Mouse (Mus musculus) limb, embryonic 13.5 days (tissue): ENCODE data around the gene Gm11549. TPM values are rescaled to one million over a fixed set of nuclear protein-coding genes. Genes with fewer than 3 reads are reported as not detected.

ENCODE experiments used
- ATAC-seq: fragments of 200-750 bp; cut with Nextera tagmentation; 2 replicates; pipeline ENCODE4 v1.8.0; 2017; ENCODE audit warnings: low read depth, moderate number of reproducible peaks, moderate TSS enrichment; ENCODE audit not compliant: low FRiP score
- H3K27ac ChIP-seq: fragments of 300-500 bp; sonication (generic); 2 replicates; pipeline ENCODE4 v1.5.1; 2015; ENCODE audit warnings: inconsistent platforms, mild to moderate bottlenecking, moderate library complexity
- H3K27me3 ChIP-seq: fragments of 300-500 bp; sonication (generic); 2 replicates; pipeline ENCODE4 v1.6.1; 2015; ENCODE audit warnings: mild to moderate bottlenecking, inconsistent platforms
- H3K36me3 ChIP-seq: fragments of 300-500 bp; sonication (generic); 2 replicates; pipeline ENCODE4 v1.6.1; 2015; ENCODE audit warnings: inconsistent platforms, mild to moderate bottlenecking, moderate library complexity
- H3K4me1 ChIP-seq: fragments of 300-500 bp; sonication (generic); 2 replicates; pipeline ENCODE4 v1.6.1; 2015; ENCODE audit warnings: inconsistent platforms
- H3K4me2 ChIP-seq: fragments of 300-500 bp; sonication (generic); replicated peaks from 2 replicates; pipeline ENCODE4 v1.6.1; 2015; ENCODE audit warnings: inconsistent platforms, mild to moderate bottlenecking, moderate library complexity
- H3K4me3 ChIP-seq: fragments of 300-500 bp; sonication (generic); 2 replicates; pipeline ENCODE4 v1.5.1; 2015; ENCODE audit warnings: moderate library complexity, mild to moderate bottlenecking, inconsistent platforms
- H3K9ac ChIP-seq: fragments of 300-500 bp; sonication (generic); 2 replicates; pipeline ENCODE4 v1.6.1; 2015; ENCODE audit warnings: mild to moderate bottlenecking, inconsistent platforms
- H3K9me3 ChIP-seq: fragments of 300-500 bp; sonication (generic); 2 replicates; pipeline ENCODE4 v1.6.1; 2016; ENCODE audit warnings: inconsistent platforms
- WGBS: fragments of 180-500 bp; shearing (Covaris S2); methylation state at CpG from one replicate; pipeline ENCODE4 v1.1.7; 2015; 5-methylcytosine and 5-hydroxymethylcytosine counted together
- polyA plus RNA-seq: library from polyadenylated mRNA; unstranded; fragments of >200 nt; fragmentation: Nextera tagmentation; extraction: Ambion mirVana; gene quantifications from 2 replicates; pipeline ENCODE4 v1.2.1, GENCODE M21; 2015

The Gm11549 gene
- polyA plus RNA-seq, 1 experiment from 2014 or later: 0.08 TPM

DNA sequence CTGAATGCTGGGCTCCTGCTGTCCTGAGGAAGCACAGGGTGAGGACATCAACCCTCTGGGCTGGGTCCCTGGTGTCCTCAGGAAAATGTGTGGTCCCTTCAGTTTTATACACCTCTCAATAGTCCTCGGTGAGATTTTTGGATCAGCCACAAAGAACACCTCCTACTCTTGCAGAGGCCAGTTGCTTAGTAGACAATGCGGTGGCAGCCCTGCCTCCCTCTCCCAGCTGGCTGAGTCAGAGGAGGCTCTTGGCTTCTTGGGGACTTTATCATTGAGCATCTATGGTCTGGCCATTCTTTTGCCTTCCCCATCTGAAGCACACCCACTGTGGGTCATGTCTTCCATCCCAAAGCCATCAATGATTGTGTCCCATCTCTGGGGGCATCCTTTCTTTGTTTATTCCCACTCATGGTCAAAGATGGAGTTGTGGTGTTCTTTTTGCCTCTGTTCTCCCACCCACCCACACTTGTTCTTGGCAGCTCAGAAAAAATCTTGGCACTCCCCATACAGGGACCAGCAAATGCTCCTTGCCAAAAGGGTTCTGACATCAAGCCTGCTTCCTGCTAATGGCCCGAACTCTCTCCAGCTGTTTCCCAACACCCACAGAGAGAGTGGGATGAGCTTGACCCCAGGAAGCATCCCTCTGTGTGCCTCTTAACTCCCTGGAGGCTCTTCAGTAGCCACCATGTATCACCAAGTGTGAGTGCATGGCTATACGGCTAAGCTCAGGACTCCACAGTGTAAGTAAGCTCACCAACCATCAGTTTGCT is 16.3 kb upstream of the Gm11549 start:
- 85% methylated on average over 4 of the region's 4 CpGs for WGBS
- Histone ChIP-seq H3K4me3 (no peak overlapping the region), H3K27me3 (no peaks in the 10 kb centered on the region)

DNA sequence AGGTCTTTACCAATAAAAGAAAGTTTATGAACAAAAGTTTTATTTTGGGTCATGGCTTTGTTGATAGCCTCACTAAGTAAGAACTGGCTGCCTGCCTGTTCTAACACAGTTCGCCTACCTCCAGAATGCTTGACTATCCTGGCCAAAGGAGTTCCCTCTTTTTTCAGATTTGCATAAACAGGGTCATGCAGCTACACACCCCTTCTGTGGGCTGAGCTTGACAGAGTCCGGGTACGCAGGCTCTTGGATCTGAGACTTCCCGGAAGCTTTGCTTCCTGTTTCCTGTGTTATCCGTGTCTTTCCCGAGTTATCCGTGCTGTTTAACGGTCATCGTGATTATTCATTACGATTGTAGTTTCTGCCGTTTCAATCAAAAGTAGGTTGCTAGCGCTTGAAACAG is 14.4 kb upstream of the Gm11549 start:
- Histone ChIP-seq H3K4me2 (no peak overlapping the region), H3K4me3 (no peak overlapping the region), H3K36me3 (no peaks in the 10 kb centered on the region), H3K4me1 (peaks cover 12% of the 10 kb centered on the region; the same call in 1 of the 2 replicates), H3K27ac (no peak overlapping the region), H3K9ac (no peak overlapping the region), H3K9me3 (no peaks in the 10 kb centered on the region), H3K27me3 (peaks cover 8% of the 10 kb centered on the region)
- no peak for ATAC-seq
- 90% methylated on average over 12 of the region's 12 CpGs for WGBS

More for the DNA sequence above, 16.3 kb upstream of the Gm11549 start:
- H3K9ac ChIP-seq: no peak overlapping the region
- no peak overlapping the region for H3K27ac ChIP-seq
- no peak for ATAC-seq
- no peak overlapping the region for H3K4me2 ChIP-seq
- H3K4me1 ChIP-seq: peaks cover 5% of the 10 kb centered on the region; the same call in 1 of the 2 replicates
- H3K36me3 ChIP-seq: no peaks in the 10 kb centered on the region
- no peaks in the 10 kb centered on the region for H3K9me3 ChIP-seq

DNA sequence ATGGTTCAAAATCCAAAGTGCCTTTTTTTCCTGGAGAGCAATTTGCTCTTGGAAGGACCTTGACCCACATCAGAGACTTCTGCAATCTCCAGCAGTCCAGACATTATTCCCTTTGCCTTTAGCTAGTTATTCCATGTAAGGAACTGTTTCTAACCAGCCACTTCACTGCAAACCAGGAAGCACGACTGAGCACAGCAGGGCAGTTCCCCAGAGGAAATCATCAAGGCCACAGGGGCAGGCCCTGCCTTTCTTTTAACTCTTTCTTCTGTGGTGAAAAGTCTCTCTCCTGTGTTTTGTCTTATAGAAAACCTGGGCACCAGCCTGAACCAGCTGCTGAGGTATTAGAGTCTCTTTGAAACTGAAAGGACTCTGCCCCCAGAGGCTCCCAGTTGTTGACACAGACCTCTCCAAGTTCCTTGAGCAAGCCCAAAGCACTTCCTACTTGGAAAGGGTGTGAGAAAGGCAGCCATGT is 11.6 kb upstream of the Gm11549 start:
- Histone ChIP-seq H3K9me3 (no peaks in the 10 kb centered on the region), H3K9ac (no peak overlapping the region), H3K4me1 (peaks cover 12% of the 10 kb centered on the region; the same call in 1 of the 2 replicates), H3K4me2 (no peak overlapping the region), H3K36me3 (no peaks in the 10 kb centered on the region), H3K27me3 (peaks cover 18% of the 10 kb centered on the region), H3K27ac (no peak overlapping the region), H3K4me3 (no peak overlapping the region)
- no peak for ATAC-seq
- 3% methylated on average over 1 of the region's 1 CpGs for WGBS

DNA sequence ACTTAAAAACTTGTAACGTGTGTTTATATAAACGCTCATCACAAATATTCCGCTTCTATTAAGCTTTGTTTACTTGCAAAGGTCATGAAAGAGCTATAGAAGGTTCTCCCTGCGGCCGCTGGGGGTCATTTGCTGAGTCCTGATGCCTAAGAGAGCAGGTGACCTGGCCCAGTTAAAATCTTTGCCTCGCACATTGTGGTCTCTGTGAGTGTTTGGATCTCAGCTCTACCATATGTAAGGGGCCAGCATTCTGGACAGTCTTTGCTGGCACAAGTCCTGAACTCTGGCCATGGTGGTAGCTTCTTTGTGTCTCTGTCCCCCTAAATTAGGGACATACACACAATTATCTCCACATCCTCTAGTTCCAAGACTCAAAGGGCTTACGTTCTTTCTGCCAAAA is 11.1 kb upstream of the Gm11549 start:
- WGBS: 37% methylated on average over 7 of the region's 7 CpGs
- Histone ChIP-seq H3K4me1 (peaks cover 12% of the 10 kb centered on the region; the same call in 1 of the 2 replicates), H3K27me3 (peaks cover 18% of the 10 kb centered on the region), H3K27ac (no peak overlapping the region), H3K36me3 (no peaks in the 10 kb centered on the region), H3K4me3 (no peak overlapping the region), H3K4me2 (peak overlapping the region; percentile 68), H3K9ac (no peak overlapping the region), H3K9me3 (no peaks in the 10 kb centered on the region)
- no peak for ATAC-seq

DNA sequence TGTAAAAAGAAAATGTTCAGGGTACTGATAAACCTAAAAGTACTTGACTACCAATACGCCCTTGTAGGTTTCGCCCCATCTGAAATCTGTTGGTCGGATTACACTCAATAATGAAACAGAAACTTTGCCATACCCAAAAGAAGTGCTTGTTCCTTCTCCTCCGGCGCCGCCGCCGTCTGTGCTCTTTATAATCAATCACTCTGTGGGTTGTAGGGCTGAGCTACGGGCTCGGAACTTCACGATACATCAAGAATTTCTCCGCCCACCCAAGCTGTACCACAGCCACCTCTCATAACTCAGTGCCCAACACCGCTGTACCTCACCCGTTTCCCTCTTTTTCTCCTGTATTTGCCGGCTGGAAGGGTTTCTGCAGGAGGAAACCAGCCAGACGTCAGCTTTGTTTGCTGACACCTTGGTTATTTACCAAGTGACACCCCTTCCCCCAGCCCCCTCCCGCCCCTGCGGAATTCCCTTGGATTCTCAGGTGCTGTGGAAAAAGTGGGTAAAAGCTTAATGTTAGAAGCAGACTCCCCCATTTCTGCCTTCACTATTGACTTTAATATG is 10.4 kb upstream of the Gm11549 start:
- no peaks in the 10 kb centered on the region for H3K36me3 ChIP-seq
- peak overlapping the region; percentile 38 for H3K4me3 ChIP-seq
- peaks cover 12% of the 10 kb centered on the region; the same call in 1 of the 2 replicates for H3K4me1 ChIP-seq
- WGBS: 6% methylated on average over 18 of the region's 18 CpGs
- ATAC-seq: no peak; the same call in 1 of the 2 replicates
- H3K27me3 ChIP-seq: peaks cover 18% of the 10 kb centered on the region
- H3K27ac ChIP-seq: no peak overlapping the region
- H3K9me3 ChIP-seq: no peaks in the 10 kb centered on the region
- peak overlapping the region; percentile 68 for H3K4me2 ChIP-seq
- H3K9ac ChIP-seq: peak overlapping the region; percentile 56; the same call in 1 of the 2 replicates

DNA sequence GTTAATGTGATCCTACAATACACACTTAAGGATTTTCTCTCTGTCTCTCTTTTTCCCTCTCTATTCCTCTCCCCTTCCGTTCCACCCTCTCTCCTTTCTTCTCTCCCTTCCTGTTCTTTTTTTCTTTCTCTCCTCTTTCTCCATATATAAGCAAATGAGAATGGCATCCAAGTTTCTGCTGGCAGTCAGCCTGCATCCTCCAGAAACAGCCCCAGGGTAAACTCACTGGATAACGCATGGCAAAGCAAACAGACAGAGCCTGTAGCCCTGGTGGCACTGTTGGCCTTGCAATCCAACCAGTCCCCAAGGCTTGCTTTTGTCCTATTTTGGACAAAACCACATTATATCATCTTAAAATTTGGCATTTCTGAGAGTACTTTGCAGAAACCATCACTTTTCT is 9.6 kb upstream of the Gm11549 start:
- no peaks in the 10 kb centered on the region for H3K9me3 ChIP-seq
- no peak overlapping the region for H3K9ac ChIP-seq
- WGBS: 40% methylated on average over 2 of the region's 2 CpGs
- no peak overlapping the region for H3K27ac ChIP-seq
- H3K36me3 ChIP-seq: no peaks in the 10 kb centered on the region
- peaks cover 12% of the 10 kb centered on the region; the same call in 1 of the 2 replicates for H3K4me1 ChIP-seq
- 0 out of 2 replicates have a peak overlapping the region, but pooled peaks have one; percentile 68 for H3K4me2 ChIP-seq
- peaks cover 18% of the 10 kb centered on the region for H3K27me3 ChIP-seq
- ATAC-seq: no peak
- no peak overlapping the region for H3K4me3 ChIP-seq

DNA sequence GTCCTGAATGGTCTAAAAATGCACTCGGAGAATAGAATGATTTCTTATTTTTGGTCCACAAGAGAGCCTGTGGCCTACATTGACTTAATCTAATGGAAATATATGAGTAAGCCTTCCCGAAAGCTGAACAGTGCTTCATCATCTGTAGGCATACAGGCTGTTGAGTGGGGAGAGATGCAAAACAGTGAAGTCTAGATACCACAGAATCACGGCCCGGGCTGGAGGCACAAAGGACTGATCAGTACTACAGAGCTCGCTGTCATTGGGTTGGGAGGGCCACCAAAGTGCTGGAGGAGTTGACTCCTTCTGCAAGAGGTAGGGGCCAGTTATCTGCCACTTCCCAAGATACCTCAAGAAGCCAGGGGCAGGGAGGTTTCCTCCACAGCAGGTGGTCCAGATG is 9.2 kb upstream of the Gm11549 start:
- H3K4me3 ChIP-seq: no peak overlapping the region
- no peak overlapping the region for H3K27ac ChIP-seq
- H3K4me1 ChIP-seq: peaks cover 12% of the 10 kb centered on the region; the same call in 1 of the 2 replicates
- H3K9me3 ChIP-seq: no peaks in the 10 kb centered on the region
- no peak overlapping the region for H3K4me2 ChIP-seq
- H3K36me3 ChIP-seq: no peaks in the 10 kb centered on the region
- 84% methylated on average over 5 of the region's 5 CpGs for WGBS
- ATAC-seq: no peak
- H3K9ac ChIP-seq: no peak overlapping the region
- peaks cover 18% of the 10 kb centered on the region for H3K27me3 ChIP-seq

DNA sequence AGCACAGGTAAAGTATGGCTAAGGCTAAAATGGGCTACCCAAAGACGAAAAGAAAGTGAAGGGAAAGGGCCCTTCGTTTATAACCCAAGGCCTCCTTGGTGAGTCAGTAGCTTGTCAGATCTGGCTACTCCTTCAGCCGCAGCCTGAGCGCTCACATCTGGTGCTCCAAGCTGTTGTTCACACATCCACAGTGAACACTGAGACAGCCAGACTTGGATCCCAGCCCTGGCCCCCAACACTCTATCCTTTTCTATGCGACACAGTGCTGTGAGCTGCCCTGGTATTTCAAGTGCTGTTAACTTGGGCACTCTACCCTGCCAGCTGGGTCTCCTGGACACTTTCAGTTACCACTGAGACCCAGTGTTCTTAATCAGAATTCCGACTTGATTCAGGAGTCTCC is 8.7 kb upstream of the Gm11549 start:
- ATAC-seq: no peak
- H3K4me1 ChIP-seq: peaks cover 12% of the 10 kb centered on the region; the same call in 1 of the 2 replicates
- no peak overlapping the region for H3K4me2 ChIP-seq
- no peak overlapping the region for H3K9ac ChIP-seq
- no peak overlapping the region for H3K27ac ChIP-seq
- H3K9me3 ChIP-seq: no peaks in the 10 kb centered on the region
- peaks cover 18% of the 10 kb centered on the region for H3K27me3 ChIP-seq
- WGBS: 90% methylated on average over 6 of the region's 6 CpGs
- H3K36me3 ChIP-seq: no peaks in the 10 kb centered on the region
- H3K4me3 ChIP-seq: no peak overlapping the region

DNA sequence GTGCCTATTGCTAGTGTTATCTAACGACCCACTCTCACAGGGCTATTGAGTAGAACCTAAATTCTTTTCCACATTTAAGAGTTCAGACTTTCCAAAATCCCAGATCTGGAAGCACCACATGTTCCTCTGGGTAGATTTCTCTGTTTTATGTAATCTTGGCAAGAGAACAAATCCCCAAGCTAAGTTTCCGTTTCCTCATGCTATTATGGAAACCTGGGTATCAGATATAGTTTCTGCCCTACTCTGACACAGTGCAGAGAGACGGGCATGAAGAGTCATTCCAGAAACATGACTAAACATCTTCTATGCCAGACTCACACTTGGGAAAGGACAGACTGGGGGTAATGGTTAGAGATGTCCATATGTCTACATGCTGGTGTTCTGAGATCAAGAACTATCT is 2.9 kb upstream of the Gm11549 start:
- H3K36me3 ChIP-seq: no peaks in the 10 kb centered on the region
- peaks cover 43% of the 10 kb centered on the region for H3K27me3 ChIP-seq
- 71% methylated on average over 3 of the region's 3 CpGs for WGBS
- no peak overlapping the region for H3K9ac ChIP-seq
- no peak overlapping the region for H3K27ac ChIP-seq
- H3K4me3 ChIP-seq: no peak overlapping the region
- no peak for ATAC-seq
- no peaks in the 10 kb centered on the region for H3K9me3 ChIP-seq
- H3K4me2 ChIP-seq: no peak overlapping the region
- peaks cover 10% of the 10 kb centered on the region; the same call in 1 of the 2 replicates for H3K4me1 ChIP-seq

DNA sequence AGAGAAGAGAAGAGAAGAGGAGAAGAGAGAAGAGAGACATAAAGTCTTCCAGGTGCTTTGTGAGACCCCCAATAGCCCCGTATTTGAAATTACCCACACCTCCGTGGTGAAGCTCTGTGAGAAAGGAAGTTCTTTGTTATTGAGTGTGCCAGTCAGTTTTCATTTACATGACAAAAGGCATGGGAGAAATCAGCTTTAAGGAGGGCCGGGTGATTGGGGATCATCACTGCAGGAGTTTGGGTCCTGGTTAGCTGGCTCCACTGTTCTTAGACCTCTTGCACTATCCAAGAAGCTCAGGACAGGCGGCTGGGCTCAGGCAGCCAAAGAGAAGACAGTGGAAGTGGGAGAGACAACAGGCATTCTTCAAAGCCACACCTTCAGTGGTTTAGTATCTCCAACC is 524 bp upstream of the Gm11549 start:
- no peak for ATAC-seq
- no peak overlapping the region for H3K4me2 ChIP-seq
- WGBS: 10% methylated on average over 4 of the region's 4 CpGs
- no peak overlapping the region for H3K27ac ChIP-seq
- H3K36me3 ChIP-seq: no peaks in the 10 kb centered on the region
- peaks cover 10% of the 10 kb centered on the region; the same call in 1 of the 2 replicates for H3K4me1 ChIP-seq
- H3K27me3 ChIP-seq: peaks cover 56% of the 10 kb centered on the region
- H3K4me3 ChIP-seq: no peak overlapping the region
- no peak overlapping the region for H3K9ac ChIP-seq
- H3K9me3 ChIP-seq: no peaks in the 10 kb centered on the region

DNA sequence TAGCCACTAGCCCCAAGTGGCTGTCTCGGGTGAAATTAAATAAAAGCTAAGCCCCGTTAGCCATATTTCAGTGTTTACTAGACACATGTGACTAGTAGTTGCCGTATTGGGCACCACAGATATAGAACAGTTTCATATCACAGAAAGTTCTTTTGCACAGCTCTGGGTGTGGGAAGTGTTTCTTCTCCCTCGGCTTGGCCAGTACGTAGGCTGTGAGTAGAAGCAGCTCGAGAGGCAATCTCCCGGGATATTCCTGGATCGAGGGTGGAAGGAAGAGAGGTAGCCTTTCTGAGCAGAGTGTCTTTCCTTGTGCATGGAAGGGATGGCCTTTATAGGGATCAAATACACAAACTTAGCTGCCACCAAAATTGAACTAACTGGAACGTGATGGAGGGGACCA is 5.4 kb downstream of the Gm11549 start:
- WGBS: 87% methylated on average over 9 of the region's 9 CpGs
- no peak for ATAC-seq
- no peaks in the 10 kb centered on the region for H3K9me3 ChIP-seq

DNA sequence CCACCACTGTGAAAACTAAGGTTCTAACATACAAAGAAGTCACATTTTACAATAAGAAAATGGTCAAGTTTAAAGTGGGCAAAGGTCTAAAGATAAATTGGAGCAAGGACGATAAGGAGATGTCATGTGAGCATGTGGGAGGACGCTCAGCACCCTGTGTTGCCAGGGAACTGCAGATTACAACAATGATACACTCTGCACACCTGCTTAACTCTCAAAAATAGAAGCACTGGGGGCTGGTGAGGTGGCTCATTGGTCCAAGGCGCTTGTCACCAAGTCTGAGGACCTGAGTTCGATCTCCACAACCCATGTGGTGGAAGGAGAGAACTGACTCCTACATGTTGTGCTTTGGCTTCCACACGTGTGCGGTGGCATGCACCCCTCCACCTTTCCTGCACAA is 10.1 kb downstream of the Gm11549 start:
- Histone ChIP-seq H3K27me3 (0 out of 2 replicates have a peak, but pooled peaks cover under 1% of the 10 kb centered on the region), H3K36me3 (no peaks in the 10 kb centered on the region), H3K27ac (no peak overlapping the region), H3K9ac (no peak overlapping the region), H3K4me3 (no peak overlapping the region), H3K9me3 (no peaks in the 10 kb centered on the region), H3K4me1 (no peaks in the 10 kb centered on the region), H3K4me2 (no peak overlapping the region)
- no peak for ATAC-seq
- 88% methylated on average over 6 of the region's 6 CpGs for WGBS

More for the DNA sequence above, 5.4 kb downstream of the Gm11549 start:
- no peak overlapping the region for H3K4me3 ChIP-seq
- no peak overlapping the region for H3K9ac ChIP-seq
- H3K27me3 ChIP-seq: peaks cover 29% of the 10 kb centered on the region
- H3K27ac ChIP-seq: no peak overlapping the region
- peaks cover 6% of the 10 kb centered on the region; the same call in 1 of the 2 replicates for H3K4me1 ChIP-seq
- no peaks in the 10 kb centered on the region for H3K36me3 ChIP-seq
- no peak overlapping the region for H3K4me2 ChIP-seq
